Mouse (Mus musculus): ENCODE measurements around the gene Mthfr.

DNA sequence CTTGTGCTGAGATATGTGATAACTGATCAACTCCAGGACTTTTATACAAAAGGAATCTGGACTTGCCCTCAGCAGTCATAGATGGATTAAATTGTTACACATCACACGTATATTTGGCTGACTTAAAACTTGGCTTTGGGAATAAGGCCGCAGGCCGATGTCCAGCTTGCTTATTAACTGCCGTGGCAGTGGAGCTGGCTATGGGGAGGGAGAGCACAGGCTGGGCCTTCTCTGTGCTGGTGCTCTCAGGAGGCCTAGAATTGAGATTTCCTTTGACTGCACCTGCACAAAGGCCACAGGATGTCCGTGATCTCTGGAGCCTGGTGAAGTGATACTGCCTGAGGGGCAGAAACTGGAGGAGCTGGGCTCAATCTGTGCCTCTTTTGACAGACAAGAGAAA, 8.4 kb upstream of the Mthfr start:
- no peak for TF ChIP-seq CTCF (IDR thresholded peaks at IDR 0.05; ENCODE audit: low read depth, low read length)
- TF ChIP-seq POLR2A (IDR thresholded peaks at IDR 0.05; ENCODE audit: extremely low read depth, insufficient read depth, low read length) = no peak
